Mouse (Mus musculus) 3T3-L1 (cell line): ENCODE results near the gene Acsl6.
"Not testable (repeated sequence)": the region's sequence is repeated elsewhere in the genome, so short reads cannot be mapped to it uniquely, and the experiment has no call there.

Source experiments
- DNase-seq: peaks from one replicate; pipeline ENCODE4 v3.0.0-alpha.2; 2015; ENCODE audit warnings: low read depth, low spot score

Acsl6 gene

GRCm38 (mm10) chr11:54303728-54304470, at the start of gene Acsl6:
Acsl6 (plus strand) TSS chr11:54303798.
- DNase-seq: no peak

- peak; percentile 70 for DNase-seq
Observed at GRCm38 (mm10) chr11:54254114-54254513, 49.5 kb upstream of the Acsl6 start.

DNA sequence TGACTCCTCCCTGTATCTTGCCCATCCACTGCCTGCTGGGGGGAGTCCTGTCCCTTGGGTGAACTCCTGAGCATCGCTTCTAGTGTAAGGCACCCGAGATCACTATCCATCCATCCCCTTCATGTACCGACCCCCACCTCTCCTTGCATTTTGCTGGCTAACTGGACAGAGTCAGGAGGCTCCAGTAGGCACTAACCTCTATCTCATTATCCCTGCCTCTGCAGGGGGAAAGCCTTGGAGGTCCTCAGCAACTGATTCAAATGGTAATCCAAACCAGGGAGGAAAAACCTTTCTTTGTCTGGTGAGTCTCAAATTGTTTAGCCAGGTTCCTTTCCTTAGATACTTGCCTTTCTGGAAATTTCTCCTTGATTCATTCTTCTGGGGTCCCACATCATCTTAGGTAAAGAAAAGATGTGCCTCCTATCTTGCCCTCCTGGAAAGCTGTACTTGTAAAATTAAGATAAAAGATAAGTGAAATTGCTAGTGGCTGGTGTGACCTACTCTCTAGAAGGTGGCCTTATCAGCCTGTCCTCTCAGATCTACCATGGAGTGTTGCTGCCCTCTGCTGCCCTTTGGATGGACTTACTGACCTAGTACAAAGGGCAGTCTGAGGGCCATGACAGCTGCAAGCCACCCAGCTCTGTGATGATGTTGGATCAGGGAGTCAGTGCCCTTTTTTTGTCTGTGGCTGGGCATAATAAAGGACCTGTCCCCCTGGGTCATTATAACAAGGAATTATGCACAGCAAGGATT, 46.8 kb upstream of the Acsl6 start:
- peak; percentile 86 for DNase-seq

DNA sequence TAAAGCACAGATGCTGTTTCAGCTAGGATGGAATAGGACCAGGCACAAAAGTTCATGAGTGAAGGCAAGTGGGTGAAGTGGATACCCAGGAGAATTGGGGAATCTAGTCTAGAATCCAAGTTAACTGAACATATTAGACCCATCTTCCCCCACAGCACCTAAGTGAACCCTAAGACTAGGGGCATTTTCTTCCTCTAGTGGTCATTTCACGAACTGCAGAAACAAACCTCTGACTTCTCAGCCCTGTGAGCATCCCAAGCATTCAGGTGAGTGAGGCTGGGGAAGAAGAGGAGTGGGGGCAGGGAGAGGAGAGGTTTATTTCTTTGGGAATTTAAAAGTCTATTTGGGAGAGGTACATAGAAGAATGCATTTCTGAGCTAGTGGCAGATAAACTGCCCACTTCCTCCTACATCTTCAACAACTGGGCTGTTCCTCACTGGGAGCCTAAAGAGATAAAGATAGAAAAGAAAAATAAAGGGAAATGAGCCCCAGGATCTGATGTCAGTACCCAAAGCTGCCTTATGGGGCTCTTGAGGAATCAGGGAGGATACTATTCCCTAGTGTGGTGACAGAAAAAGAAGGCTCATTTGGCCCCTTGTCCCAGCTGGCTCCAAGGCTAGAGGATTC, 40.1 kb upstream of the Acsl6 start:
- DNase-seq: no peak

- DNase-seq: peak; percentile 66
Observed at GRCm38 (mm10) chr11:54264542-54264941, 39.1 kb upstream of the Acsl6 start.

DNA sequence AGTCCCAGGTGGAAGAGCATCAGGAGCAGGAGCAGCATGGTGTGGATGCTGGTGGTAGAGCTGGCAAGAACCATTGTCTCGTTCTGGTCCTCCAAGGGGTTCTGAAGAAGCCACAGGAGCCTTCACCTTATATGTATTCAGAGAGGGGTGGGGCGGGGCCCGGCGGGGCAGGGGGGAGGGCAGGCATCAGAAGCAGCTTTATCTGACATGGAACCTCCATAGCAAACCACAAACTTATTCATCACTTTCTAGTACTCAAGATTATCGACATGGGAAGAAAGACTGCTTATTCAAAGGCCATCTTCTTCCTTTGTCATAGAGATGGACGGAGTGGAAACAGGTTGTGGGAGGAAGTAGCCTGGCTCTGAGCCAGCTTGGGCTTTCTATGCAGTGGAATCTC, 36.4 kb upstream of the Acsl6 start, which contains the start of gene Il3:
Il3 (minus strand) TSS at position 101 of the 400 bp plus-strand sequence.
- DNase-seq: no peak

GRCm38 (mm10) chr11:54269191-54269896, 34.3 kb upstream of the Acsl6 start:
- peak; percentile 73 for DNase-seq

- no peak for DNase-seq
Observed at GRCm38 (mm10) chr11:54271437-54271949, 32.1 kb upstream of the Acsl6 start.

DNA sequence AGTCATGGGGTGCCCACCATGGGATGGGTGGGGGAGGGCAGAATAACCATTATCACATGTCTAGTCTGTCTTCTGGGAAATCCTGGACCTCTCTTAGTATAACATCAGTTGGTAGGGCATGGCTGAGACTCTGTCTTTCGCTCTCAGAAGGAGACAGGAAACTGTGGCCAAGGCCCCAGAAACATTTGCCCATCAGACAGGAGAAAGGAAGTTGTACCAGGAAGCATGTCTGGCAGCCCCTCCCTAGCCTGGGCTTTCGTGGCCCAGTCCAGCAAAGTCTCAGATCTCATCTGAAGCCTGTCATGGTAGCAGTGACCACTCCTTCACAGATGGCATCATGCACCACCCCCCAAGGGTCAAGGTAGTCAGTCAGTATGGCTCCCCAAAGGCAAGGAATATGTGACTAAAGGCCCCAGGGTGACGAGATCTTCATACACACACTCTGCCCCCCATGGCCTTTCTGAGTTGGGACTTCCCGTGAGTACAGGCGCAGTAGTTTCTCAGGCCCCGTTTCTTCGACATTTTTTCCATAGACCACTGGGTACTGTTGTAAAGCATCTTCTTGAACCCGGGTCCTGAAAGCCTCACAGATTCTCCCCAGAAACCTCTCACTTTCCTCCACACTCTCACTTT, 15.7 kb upstream of the Acsl6 start:
- DNase-seq: no peak

DNA sequence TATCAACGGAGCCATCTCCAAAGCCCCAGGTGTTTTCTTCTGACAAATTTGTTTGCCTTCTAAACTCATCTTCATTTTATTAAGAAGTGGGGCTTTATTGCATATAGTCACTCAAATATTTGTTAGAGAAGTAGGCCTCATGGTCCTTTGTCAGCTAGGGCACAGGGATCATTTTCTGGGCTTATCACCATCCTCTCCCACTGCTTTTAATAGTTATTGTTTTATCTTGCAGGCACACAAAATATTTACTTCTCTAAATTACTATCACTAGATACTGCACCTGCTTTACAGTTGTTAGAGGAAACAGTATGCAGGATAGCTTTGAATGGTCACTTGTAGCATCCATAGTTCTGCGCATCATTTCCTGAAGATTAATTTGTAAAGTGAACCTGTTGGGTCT, 11.4 kb upstream of the Acsl6 start:
- no peak for DNase-seq

- DNase-seq: no peak
Observed at GRCm38 (mm10) chr11:54293980-54294807, 9.4 kb upstream of the Acsl6 start.

DNA sequence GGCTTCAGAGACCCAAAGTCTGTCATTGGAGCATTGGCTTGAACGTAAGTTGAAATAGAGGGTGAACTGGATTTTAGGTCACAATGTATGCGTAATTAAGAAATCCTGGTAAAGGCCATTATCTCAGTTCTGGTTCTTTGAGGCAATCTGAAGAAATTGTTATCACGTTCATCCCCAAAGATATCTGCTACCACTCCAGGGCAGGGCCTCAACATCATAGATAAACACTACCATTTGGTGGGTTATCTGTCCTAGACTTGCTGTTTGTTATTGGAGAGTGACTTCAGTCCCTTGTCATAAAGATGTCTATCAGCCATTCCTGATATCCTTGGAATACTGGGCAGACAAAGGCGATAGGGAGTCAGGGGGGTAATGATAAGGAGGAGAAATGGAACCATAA, 7.6 kb upstream of the Acsl6 start:
- DNase-seq: no peak

- DNase-seq: no peak
Observed at GRCm38 (mm10) chr11:54296734-54297133, 6.9 kb upstream of the Acsl6 start.

DNA sequence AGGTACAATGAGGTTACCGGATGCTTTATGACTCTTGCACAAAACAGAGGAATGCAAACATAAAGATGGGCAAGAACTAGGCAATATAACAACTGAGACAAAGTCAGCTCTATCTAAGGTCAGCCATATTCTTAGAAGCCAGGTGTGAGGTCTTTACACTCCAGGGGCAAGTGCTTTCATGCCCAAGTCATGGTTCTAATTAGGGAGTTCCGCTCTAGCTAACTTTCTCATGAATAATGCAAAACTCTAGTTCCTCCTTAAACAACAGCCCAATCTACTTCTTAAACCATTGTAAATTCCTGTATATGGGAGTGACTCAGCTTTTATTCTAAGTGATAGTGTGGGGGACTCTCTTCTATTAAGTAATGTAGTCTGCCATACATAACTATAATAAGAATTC, 6.1 kb upstream of the Acsl6 start:
- not testable (repeated sequence) for DNase-seq

DNA sequence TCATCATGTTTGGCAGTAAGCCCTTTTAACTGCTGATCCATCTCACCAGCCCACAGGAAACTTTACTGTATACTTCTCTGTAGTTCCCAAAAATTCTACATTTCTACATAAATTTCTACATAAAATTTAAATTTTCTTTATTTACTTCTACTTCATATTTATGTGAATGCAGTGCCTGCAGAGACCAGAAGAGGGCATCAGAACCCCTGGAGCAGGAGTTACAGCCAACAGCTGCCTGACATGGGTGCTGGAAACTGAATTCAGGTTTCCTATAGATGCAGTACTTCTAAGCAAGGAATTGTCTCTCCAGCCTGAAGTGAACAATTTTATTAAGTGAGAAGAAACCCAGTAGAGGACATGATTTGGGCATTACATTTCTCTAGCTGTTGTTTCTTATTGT, 4.8 kb upstream of the Acsl6 start:
- DNase-seq: no peak

DNA sequence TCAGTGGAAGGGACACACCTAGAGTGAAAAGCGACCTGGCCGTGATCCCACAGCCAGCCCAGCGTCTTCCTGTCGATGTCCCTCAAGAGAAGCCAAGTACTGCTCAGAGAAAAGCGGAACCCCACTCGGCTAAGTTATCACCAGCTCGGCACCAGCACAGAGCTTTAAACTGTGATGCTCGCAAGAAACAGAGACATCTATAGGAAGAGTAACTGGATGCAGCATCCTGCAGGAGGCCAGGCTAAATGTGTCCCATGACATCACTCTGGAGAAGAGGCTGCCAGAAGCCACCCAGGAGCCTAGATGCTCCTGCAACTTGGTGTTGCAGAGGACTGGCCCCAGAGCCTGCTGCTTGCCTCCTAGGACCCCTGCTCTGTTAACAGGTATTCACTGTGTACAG, 1.6 kb upstream of the Acsl6 start:
- no peak for DNase-seq

GRCm38 (mm10) chr11:54302606-54303005, 992 bp upstream of the Acsl6 start:
- DNase-seq: no peak

GRCm38 (mm10) chr11:54303076-54303727, 396 bp upstream of the Acsl6 start:
- DNase-seq: peak; percentile 56

GRCm38 (mm10) chr11:54304471-54304873, 874 bp downstream of the Acsl6 start:
- no peak for DNase-seq

GRCm38 (mm10) chr11:54305331-54305730, 1.7 kb downstream of the Acsl6 start:
- no peak for DNase-seq
